In genomic region chr1:178640719-178641455, GRCm38 (mm10) we compare ENCODE assay signal across 11 mouse cellular contexts.
DNase-seq lines count a peak whose midpoint lies in the region; ATAC-seq and TF ChIP-seq lines count a peak whose summit lies in the region.
"Had no signal": no experiment of that assay in that cellular context is flagged by ENCODE, and none has a peak within 500 bp of the region (broad histone marks: within the 10 kb centered on the region; RNA-seq: fewer than 3 reads in every experiment).

No protein-coding gene starts in this region.

- no peak for TF ChIP-seq CTCF in liver, adult 2 months (IDR thresholded peaks at IDR 0.05; ENCODE audit: low read depth, low read length)
- no peak for TF ChIP-seq CTCF in lung, embryonic 14.5 days (IDR thresholded peaks at IDR 0.05; ENCODE audit: low read depth)

- DNase-seq in liver, adult 2 months (ENCODE audit: extremely low read depth, low read depth, low spot score): peak; percentile 69
- peak; percentile 63 for DNase-seq in cerebellum, adult 9-11 months
- peak; percentile 80 for DNase-seq in lung, embryonic 14.5 days
- no peak for DNase-seq in midbrain, embryonic 10.5 days (ENCODE audit: low spot score)

- peaks cover 4% of the 10 kb centered on the region; the same call in 1 of the 2 replicates for H3K4me1 ChIP-seq in liver, adult 2 months (ENCODE audit: control insufficient read depth, insufficient read depth, low read length)
- peaks cover 37% of the 10 kb centered on the region for H3K4me1 ChIP-seq in liver, embryonic 12.5 days
- peaks cover 28% of the 10 kb centered on the region for H3K4me1 ChIP-seq in kidney, embryonic 14.5 days (ENCODE audit: control insufficient read depth, insufficient read depth, low read length)
- peaks cover 8% of the 10 kb centered on the region; the same call in 1 of the 2 replicates for H3K4me1 ChIP-seq in lung, embryonic 14.5 days (ENCODE audit: insufficient read depth)
- H3K4me1 ChIP-seq in midbrain, embryonic 10.5 days: peaks cover 21% of the 10 kb centered on the region

- H3K27me3 ChIP-seq in liver, adult 2 months (ENCODE audit: control insufficient read depth, insufficient read depth, low read length): no peaks in the 10 kb centered on the region
- H3K27me3 ChIP-seq in liver, embryonic 12.5 days (replicated peaks): no peaks in the 10 kb centered on the region
- H3K27me3 ChIP-seq in kidney, embryonic 14.5 days (ENCODE audit: control insufficient read depth, insufficient read depth, low read length): no peaks in the 10 kb centered on the region
- no peaks in the 10 kb centered on the region for H3K27me3 ChIP-seq in lung, embryonic 14.5 days (ENCODE audit: insufficient read depth, low read length)
- H3K27me3 ChIP-seq in midbrain, embryonic 10.5 days (ENCODE audit: low read depth, poor library complexity, severe bottlenecking): no peaks in the 10 kb centered on the region
- H3K27me3 ChIP-seq: liver, embryonic 15.5 days; stomach, embryonic 15.5 days had no signal

- no peak overlapping the region for H3K9ac ChIP-seq in liver, adult 2 months (ENCODE audit: low read depth, low read length)
- no peak overlapping the region for H3K9ac ChIP-seq in liver, embryonic 12.5 days
- no peak overlapping the region for H3K9ac ChIP-seq in kidney, embryonic 14.5 days (ENCODE audit: low read depth, low read length)
- H3K9ac ChIP-seq in lung, embryonic 14.5 days: no peak overlapping the region
- H3K9ac ChIP-seq: liver, embryonic 15.5 days; stomach, embryonic 15.5 days had no signal

- no peak overlapping the region for H3K4me2 ChIP-seq in liver, embryonic 12.5 days
- H3K4me2 ChIP-seq in kidney, embryonic 14.5 days (replicated peaks; ENCODE audit: low read depth, low read length): no peak overlapping the region
- no peak overlapping the region for H3K4me2 ChIP-seq in lung, embryonic 14.5 days
- H3K4me2 ChIP-seq: liver, embryonic 15.5 days; stomach, embryonic 15.5 days had no signal

- H3K27ac ChIP-seq in liver, adult 2 months (replicated peaks; ENCODE audit: insufficient read depth, low read depth, low read length): no peak overlapping the region
- H3K27ac ChIP-seq in liver, embryonic 12.5 days: no peak overlapping the region
- no peak overlapping the region for H3K27ac ChIP-seq in kidney, embryonic 14.5 days (ENCODE audit: low read depth, low read length)
- no peak overlapping the region for H3K27ac ChIP-seq in lung, embryonic 14.5 days (ENCODE audit: low read depth)
- no peak overlapping the region for H3K27ac ChIP-seq in midbrain, embryonic 10.5 days (replicated peaks)
- H3K27ac ChIP-seq: liver, embryonic 15.5 days; stomach, embryonic 15.5 days had no signal

- no peak for ATAC-seq in liver, embryonic 12.5 days
- ATAC-seq in kidney, embryonic 14.5 days (ENCODE audit: low FRiP score, low TSS enrichment): peak; percentile 59
- peak; percentile 78 for ATAC-seq in lung, embryonic 14.5 days (ENCODE audit: insufficient read depth)
- ATAC-seq in megakaryocyte-erythroid progenitor cell, adult 5-6 weeks (replicated peaks; ENCODE audit: low FRiP score, low TSS enrichment, poor library complexity, severe bottlenecking): no peak
- no peak for ATAC-seq in activated CD4-positive, CD25-positive, alpha-beta regulatory T cell, adult 4 months

- no peaks in the 10 kb centered on the region for H3K79me2 ChIP-seq in liver, adult 2 months (ENCODE audit: control insufficient read depth, insufficient read depth, low read length)

- WGBS in liver, adult 2 months: 47% methylated on average over 11 of the region's 11 CpGs
- WGBS in liver, embryonic 12.5 days (ENCODE audit: insufficient replicate concordance): 66% methylated on average over 11 of the region's 11 CpGs
- WGBS in kidney, embryonic 14.5 days: 14% methylated on average over 11 of the region's 11 CpGs
- WGBS in lung, embryonic 14.5 days: 25% methylated on average over 11 of the region's 11 CpGs
- WGBS in midbrain, embryonic 10.5 days: 76% methylated on average over 11 of the region's 11 CpGs

- H3K4me3 ChIP-seq in liver, adult 2 months (ENCODE audit: insufficient read depth, low read depth, low read length): no peak overlapping the region
- no peak overlapping the region for H3K4me3 ChIP-seq in liver, embryonic 12.5 days
- H3K4me3 ChIP-seq in kidney, embryonic 14.5 days (ENCODE audit: low read length): no peak overlapping the region
- H3K4me3 ChIP-seq in lung, embryonic 14.5 days (ENCODE audit: low read depth, low read length): no peak overlapping the region
- H3K4me3 ChIP-seq in midbrain, embryonic 10.5 days: no peak overlapping the region
- H3K4me3 ChIP-seq: liver, embryonic 15.5 days; stomach, embryonic 15.5 days had no signal

- H3K9me3 ChIP-seq in liver, embryonic 12.5 days (replicated peaks): no peaks in the 10 kb centered on the region
- no peaks in the 10 kb centered on the region for H3K9me3 ChIP-seq in kidney, embryonic 14.5 days (ENCODE audit: control insufficient read depth, low read length)
- no peaks in the 10 kb centered on the region for H3K9me3 ChIP-seq in lung, embryonic 14.5 days (ENCODE audit: low read depth, low read length)
- no peaks in the 10 kb centered on the region for H3K9me3 ChIP-seq in midbrain, embryonic 10.5 days (replicated peaks)
- H3K9me3 ChIP-seq: liver, embryonic 15.5 days; stomach, embryonic 15.5 days had no signal

- TF ChIP-seq POLR2A in liver, adult 2 months (IDR thresholded peaks at IDR 0.05; ENCODE audit: extremely low read depth, insufficient read depth, low read length): no peak

- no peaks in the 10 kb centered on the region for H3K36me3 ChIP-seq in liver, adult 2 months (ENCODE audit: control insufficient read depth, insufficient read depth, low read length)
- H3K36me3 ChIP-seq in liver, embryonic 12.5 days: no peaks in the 10 kb centered on the region
- H3K36me3 ChIP-seq in kidney, embryonic 14.5 days (ENCODE audit: control insufficient read depth, insufficient read depth, low read length): no peaks in the 10 kb centered on the region
- no peaks in the 10 kb centered on the region for H3K36me3 ChIP-seq in lung, embryonic 14.5 days (ENCODE audit: insufficient read depth)
- no peaks in the 10 kb centered on the region for H3K36me3 ChIP-seq in midbrain, embryonic 10.5 days
- H3K36me3 ChIP-seq: G1E; liver, embryonic 15.5 days; stomach, embryonic 15.5 days had no signal

Comparison
In these comparisons a context has a peak if more than half of its experiments do, and no peak if none do; other contexts are left out.
1. ATAC-seq: peak in kidney, embryonic 14.5 days (single experiment) and lung, embryonic 14.5 days (single experiment); none in liver, embryonic 12.5 days (single experiment), megakaryocyte-erythroid progenitor cell, adult 5-6 weeks (single experiment) and activated CD4-positive, CD25-positive, alpha-beta regulatory T cell, adult 4 months (single experiment).